In the genomic region with DNA sequence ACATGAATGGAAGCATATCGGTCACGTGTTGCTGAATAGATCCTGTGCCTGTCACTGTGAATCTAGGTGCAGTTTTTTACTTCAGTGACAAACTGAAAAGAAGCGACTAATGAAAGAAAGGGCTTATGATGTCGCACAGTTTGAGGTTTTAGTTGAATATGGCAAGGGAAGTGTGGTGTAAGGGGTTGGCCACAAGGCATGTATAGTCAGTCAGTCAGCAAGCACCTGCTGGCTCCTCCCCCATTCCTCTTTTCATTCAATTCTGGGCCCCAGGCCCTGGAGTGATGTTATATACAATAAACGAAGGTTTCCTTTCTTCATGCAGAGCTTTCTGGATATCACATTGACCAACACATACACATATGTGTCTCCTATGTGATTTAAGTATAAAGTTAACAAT, we compare ENCODE assay signal across 21 mouse cellular contexts.
"Had no signal": no experiment of that assay in that cellular context is flagged by ENCODE, and none has a peak within 500 bp of the region (broad histone marks: within the 10 kb centered on the region; RNA-seq: fewer than 3 reads in every experiment).

No protein-coding gene starts in this region.

- H3K27ac ChIP-seq: gastrocnemius, adult 2 months; heart, adult 2 months; hindbrain, embryonic 13.5 days; hindbrain, embryonic 15.5 days; hindbrain, postnatal 0 days; left cerebral cortex, adult 2 months; limb, embryonic 10.5 days; limb, embryonic 12.5 days had no signal

- H3K27me3 ChIP-seq: heart, embryonic 12.5 days; hindbrain, embryonic 13.5 days; hindbrain, embryonic 15.5 days; limb, embryonic 12.5 days had no signal

- H3K36me3 ChIP-seq: heart, embryonic 12.5 days; hindbrain, embryonic 13.5 days; hindbrain, embryonic 15.5 days; limb, embryonic 10.5 days; limb, embryonic 12.5 days had no signal

- H3K9me3 ChIP-seq: heart, embryonic 12.5 days; hindbrain, embryonic 13.5 days; hindbrain, embryonic 15.5 days; limb, embryonic 10.5 days; limb, embryonic 12.5 days had no signal

- H3K4me2 ChIP-seq: heart, embryonic 12.5 days; hindbrain, embryonic 13.5 days; hindbrain, embryonic 15.5 days; limb, embryonic 12.5 days; liver, embryonic 11.5 days had no signal

- H3K4me1 ChIP-seq: heart, embryonic 12.5 days; hindbrain, embryonic 13.5 days; hindbrain, embryonic 15.5 days; limb, embryonic 10.5 days; limb, embryonic 12.5 days had no signal

- ATAC-seq: hindbrain, postnatal 0 days; intestine, postnatal 0 days had no signal

- H3K4me3 ChIP-seq: gastrocnemius, adult 2 months; heart, adult 2 months; heart, embryonic 12.5 days; hindbrain, embryonic 13.5 days; hindbrain, embryonic 15.5 days; layer of hippocampus, adult 2 months; left cerebral cortex, adult 2 months; limb, embryonic 10.5 days; limb, embryonic 12.5 days had no signal

- H3K9ac ChIP-seq: heart, embryonic 12.5 days; hindbrain, embryonic 13.5 days; hindbrain, embryonic 15.5 days; limb, embryonic 12.5 days had no signal

- DNase-seq: gastrocnemius, adult 2 months; gastrocnemius, postnatal 10 days; gastrocnemius, postnatal 25 days; heart, adult 11 months; heart, adult 2 months; heart, postnatal 10 days; kidney, adult 18-20 months; kidney, adult 8-10 months; kidney, postnatal 10 days; kidney, postnatal 4 days; liver had no signal
